Mouse (Mus musculus): ENCODE data around the gene Dnah7c. TPM values are rescaled to one million over a fixed set of nuclear protein-coding genes. Genes with fewer than 3 reads are reported as not detected.

The Dnah7c gene
- polyA plus RNA-seq, 1 experiment, result not detected

DNA sequence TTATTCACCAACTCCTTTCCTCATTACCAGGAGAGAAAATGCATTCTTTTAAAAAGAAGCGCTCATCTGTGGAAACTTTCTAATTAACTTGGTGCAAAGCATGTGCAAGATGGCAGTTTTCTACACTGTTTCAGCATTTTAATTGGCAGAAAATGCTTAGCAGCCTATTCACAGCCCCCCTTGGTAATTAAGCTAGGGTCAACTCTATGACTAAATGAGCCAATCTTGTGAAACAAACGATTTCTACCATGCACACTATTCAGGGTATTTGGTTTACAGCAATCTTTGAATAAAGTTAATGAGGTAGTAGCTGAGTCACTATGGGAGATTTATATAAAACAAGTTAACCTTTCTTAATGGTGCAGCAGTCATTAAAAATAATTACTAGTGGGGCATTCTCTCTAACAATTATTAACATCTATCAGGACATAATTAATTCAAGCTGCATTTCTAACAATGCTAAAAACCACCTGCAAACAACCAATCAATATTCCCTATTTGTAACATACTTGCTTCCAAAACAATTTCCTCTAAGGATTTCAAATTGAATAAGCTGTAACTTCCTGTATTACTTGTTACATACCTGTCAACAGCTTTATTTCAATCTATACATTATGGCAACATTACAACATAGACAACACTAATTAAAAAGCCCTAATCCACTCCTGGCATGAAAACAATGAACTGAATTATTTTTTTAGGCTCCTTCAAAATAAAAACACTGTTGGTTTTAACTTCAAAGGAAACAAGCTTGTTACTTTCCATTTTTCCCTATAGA lies 404.9 kb downstream of the Dnah7c start:
- Histone ChIP-seq H3K27me3 (ENCODE audit: control insufficient read depth, insufficient read depth, insufficient read length) (no peaks in the 10 kb centered on the region), H3K79me3 (ENCODE audit: low read depth) (no peaks in the 10 kb centered on the region), H3K4me3 (ENCODE audit: insufficient read depth, poor library complexity, severe bottlenecking) (no peak overlapping the region), H3ac (ENCODE audit: control insufficient read depth, insufficient read length, low read depth) (no peak overlapping the region), H3K79me2 (ENCODE audit: control insufficient read depth, insufficient read depth) (no peaks in the 10 kb centered on the region), H3K36me3 (ENCODE audit: control insufficient read depth, insufficient read depth) (peaks cover 13% of the 10 kb centered on the region)
- no peak for TF ChIP-seq CTCF (IDR thresholded peaks at IDR 0.05; ENCODE audit: control insufficient read depth, insufficient read depth, insufficient read length)
- TF ChIP-seq MYOG (IDR thresholded peaks at IDR 0.05; ENCODE audit: control insufficient read depth, extremely low read depth, insufficient read length), result no peak
- TF ChIP-seq CEBPB (IDR thresholded peaks at IDR 0.05; ENCODE audit: low read depth), result no peak
- no peak for TF ChIP-seq MYOD1 (IDR thresholded peaks at IDR 0.05; ENCODE audit: control insufficient read depth, insufficient read length, low read depth)
- TF ChIP-seq FOSL1 (IDR thresholded peaks at IDR 0.05; ENCODE audit: insufficient read depth, low read length, poor library complexity, severe bottlenecking), result no peak
- no peak for TF ChIP-seq USF1 (IDR thresholded peaks at IDR 0.05; ENCODE audit: low read depth)
- TF ChIP-seq MAX (IDR thresholded peaks at IDR 0.05), result no peak

GRCm38 (mm10) chr1:46831927-46832326 lies 406.5 kb downstream of the Dnah7c start:
- Histone ChIP-seq H3ac (ENCODE audit: control insufficient read depth, insufficient read length, low read depth) (no peak overlapping the region), H3K79me3 (ENCODE audit: low read depth) (no peaks in the 10 kb centered on the region), H3K4me3 (ENCODE audit: insufficient read depth, poor library complexity, severe bottlenecking) (no peak overlapping the region), H3K27me3 (ENCODE audit: control insufficient read depth, insufficient read depth, insufficient read length) (no peaks in the 10 kb centered on the region), H3K79me2 (ENCODE audit: control insufficient read depth, insufficient read depth) (no peaks in the 10 kb centered on the region), H3K36me3 (ENCODE audit: control insufficient read depth, insufficient read depth) (peaks cover 14% of the 10 kb centered on the region)
- no peak for TF ChIP-seq FOSL1 (IDR thresholded peaks at IDR 0.05; ENCODE audit: insufficient read depth, low read length, poor library complexity, severe bottlenecking)
- no peak for TF ChIP-seq MYOG (IDR thresholded peaks at IDR 0.05; ENCODE audit: control insufficient read depth, extremely low read depth, insufficient read length)
- no peak for TF ChIP-seq CEBPB (IDR thresholded peaks at IDR 0.05; ENCODE audit: low read depth)
- TF ChIP-seq USF1 (IDR thresholded peaks at IDR 0.05; ENCODE audit: low read depth), result no peak
- TF ChIP-seq CTCF (IDR thresholded peaks at IDR 0.05; ENCODE audit: control insufficient read depth, insufficient read depth, insufficient read length), result no peak
- no peak for TF ChIP-seq MAX (IDR thresholded peaks at IDR 0.05)
- no peak for TF ChIP-seq MYOD1 (IDR thresholded peaks at IDR 0.05; ENCODE audit: control insufficient read depth, insufficient read length, low read depth)

GRCm38 (mm10) chr1:46843406-46843805 lies 418.0 kb downstream of the Dnah7c start:
- H3K36me3 ChIP-seq (ENCODE audit: control insufficient read depth, insufficient read depth), result no peaks in the 10 kb centered on the region
- TF ChIP-seq MYOD1 (IDR thresholded peaks at IDR 0.05; ENCODE audit: control insufficient read depth, insufficient read length, low read depth) (no peak), CTCF (IDR thresholded peaks at IDR 0.05; ENCODE audit: control insufficient read depth, insufficient read depth, insufficient read length) (no peak), MAX (IDR thresholded peaks at IDR 0.05) (no peak), FOSL1 (IDR thresholded peaks at IDR 0.05; ENCODE audit: insufficient read depth, low read length, poor library complexity, severe bottlenecking) (no peak), CEBPB (IDR thresholded peaks at IDR 0.05; ENCODE audit: low read depth) (no peak), USF1 (IDR thresholded peaks at IDR 0.05; ENCODE audit: low read depth) (no peak), MYOG (IDR thresholded peaks at IDR 0.05; ENCODE audit: control insufficient read depth, extremely low read depth, insufficient read length) (no peak)
- no peaks in the 10 kb centered on the region for H3K27me3 ChIP-seq (ENCODE audit: control insufficient read depth, insufficient read depth, insufficient read length)
- no peak overlapping the region for H3ac ChIP-seq (ENCODE audit: control insufficient read depth, insufficient read length, low read depth)
- no peaks in the 10 kb centered on the region for H3K79me2 ChIP-seq (ENCODE audit: control insufficient read depth, insufficient read depth)
- H3K79me3 ChIP-seq (ENCODE audit: low read depth), result peaks cover 3% of the 10 kb centered on the region
- no peak overlapping the region for H3K4me3 ChIP-seq (ENCODE audit: insufficient read depth, poor library complexity, severe bottlenecking)

DNA sequence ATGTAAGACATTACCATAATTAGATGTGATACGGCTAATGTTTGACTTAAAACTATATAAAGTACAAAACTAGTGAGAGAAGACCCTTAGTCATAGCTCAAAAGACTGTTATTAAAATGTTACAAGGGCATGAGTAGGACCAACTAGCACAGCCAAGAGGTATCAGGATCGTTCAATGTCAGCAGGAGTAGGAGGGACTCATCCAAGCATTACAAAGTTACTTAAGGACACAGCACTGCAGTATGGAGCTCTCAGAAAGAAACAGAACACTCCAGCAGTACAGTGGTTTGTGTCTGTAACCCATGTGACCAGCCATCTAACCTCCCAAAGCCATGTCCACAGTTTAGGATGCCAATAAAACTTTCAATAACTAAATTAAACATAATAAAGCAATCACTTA lies 418.9 kb downstream of the Dnah7c start:
- peaks cover 3% of the 10 kb centered on the region for H3K79me3 ChIP-seq (ENCODE audit: low read depth)
- TF ChIP-seq USF1 (IDR thresholded peaks at IDR 0.05; ENCODE audit: low read depth), result no peak
- no peak for TF ChIP-seq MAX (IDR thresholded peaks at IDR 0.05)
- TF ChIP-seq MYOD1 (IDR thresholded peaks at IDR 0.05; ENCODE audit: control insufficient read depth, insufficient read length, low read depth), result no peak
- no peak for TF ChIP-seq CTCF (IDR thresholded peaks at IDR 0.05; ENCODE audit: control insufficient read depth, insufficient read depth, insufficient read length)
- no peak for TF ChIP-seq CEBPB (IDR thresholded peaks at IDR 0.05; ENCODE audit: low read depth)
- TF ChIP-seq MYOG (IDR thresholded peaks at IDR 0.05; ENCODE audit: control insufficient read depth, extremely low read depth, insufficient read length), result no peak
- no peak for TF ChIP-seq FOSL1 (IDR thresholded peaks at IDR 0.05; ENCODE audit: insufficient read depth, low read length, poor library complexity, severe bottlenecking)
- no peak overlapping the region for H3K4me3 ChIP-seq (ENCODE audit: insufficient read depth, poor library complexity, severe bottlenecking)
- no peak overlapping the region for H3ac ChIP-seq (ENCODE audit: control insufficient read depth, insufficient read length, low read depth)
- H3K79me2 ChIP-seq (ENCODE audit: control insufficient read depth, insufficient read depth), result no peaks in the 10 kb centered on the region
- H3K36me3 ChIP-seq (ENCODE audit: control insufficient read depth, insufficient read depth), result no peaks in the 10 kb centered on the region
- no peaks in the 10 kb centered on the region for H3K27me3 ChIP-seq (ENCODE audit: control insufficient read depth, insufficient read depth, insufficient read length)

- no peaks in the 10 kb centered on the region for H3K79me2 ChIP-seq (ENCODE audit: control insufficient read depth, insufficient read depth)
- TF ChIP-seq FOSL1 (IDR thresholded peaks at IDR 0.05; ENCODE audit: insufficient read depth, low read length, poor library complexity, severe bottlenecking) (no peak), MYOD1 (IDR thresholded peaks at IDR 0.05; ENCODE audit: control insufficient read depth, insufficient read length, low read depth) (no peak), MYOG (IDR thresholded peaks at IDR 0.05; ENCODE audit: control insufficient read depth, extremely low read depth, insufficient read length) (no peak), CTCF (IDR thresholded peaks at IDR 0.05; ENCODE audit: control insufficient read depth, insufficient read depth, insufficient read length) (no peak), MAX (IDR thresholded peaks at IDR 0.05) (no peak), USF1 (IDR thresholded peaks at IDR 0.05; ENCODE audit: low read depth) (no peak)
- no peak overlapping the region for H3K4me3 ChIP-seq (ENCODE audit: insufficient read depth, poor library complexity, severe bottlenecking)
- H3K27me3 ChIP-seq (ENCODE audit: control insufficient read depth, insufficient read depth, insufficient read length), result no peaks in the 10 kb centered on the region
- H3K79me3 ChIP-seq (ENCODE audit: low read depth), result peaks cover 3% of the 10 kb centered on the region
- no peaks in the 10 kb centered on the region for H3K36me3 ChIP-seq (ENCODE audit: control insufficient read depth, insufficient read depth)
- no peak overlapping the region for H3ac ChIP-seq (ENCODE audit: control insufficient read depth, insufficient read length, low read depth)
Measured at GRCm38 (mm10) chr1:46845221-46845620, 419.8 kb downstream of the Dnah7c start.
